Mouse (Mus musculus) ES-E14 (cell line): ENCODE measurements around the gene Ssc5d.

Experiments
- CHD2 ChIP-seq: IDR thresholded peaks from 2 replicates; pipeline ENCODE4 v1.6.1; 2014; ENCODE audit warnings: mild to moderate bottlenecking, low read depth, low read length, inconsistent platforms
- HCFC1 ChIP-seq: IDR thresholded peaks from 2 replicates; pipeline ENCODE4 v1.6.1; 2012; ENCODE audit warnings: low read length, inconsistent platforms, borderline replicate concordance; ENCODE audit not compliant: insufficient read depth
- MAFK ChIP-seq: IDR thresholded peaks from 2 replicates; pipeline ENCODE4 v1.6.1; 2014; ENCODE audit warnings: mild to moderate bottlenecking, low read depth, low read length, inconsistent platforms; ENCODE audit not compliant: insufficient read depth
- ZC3H11A ChIP-seq: IDR thresholded peaks from 2 replicates; pipeline ENCODE4 v1.6.1; 2012; ENCODE audit warnings: low read depth, mild to moderate bottlenecking, inconsistent platforms, low read length, borderline replicate concordance

DNA sequence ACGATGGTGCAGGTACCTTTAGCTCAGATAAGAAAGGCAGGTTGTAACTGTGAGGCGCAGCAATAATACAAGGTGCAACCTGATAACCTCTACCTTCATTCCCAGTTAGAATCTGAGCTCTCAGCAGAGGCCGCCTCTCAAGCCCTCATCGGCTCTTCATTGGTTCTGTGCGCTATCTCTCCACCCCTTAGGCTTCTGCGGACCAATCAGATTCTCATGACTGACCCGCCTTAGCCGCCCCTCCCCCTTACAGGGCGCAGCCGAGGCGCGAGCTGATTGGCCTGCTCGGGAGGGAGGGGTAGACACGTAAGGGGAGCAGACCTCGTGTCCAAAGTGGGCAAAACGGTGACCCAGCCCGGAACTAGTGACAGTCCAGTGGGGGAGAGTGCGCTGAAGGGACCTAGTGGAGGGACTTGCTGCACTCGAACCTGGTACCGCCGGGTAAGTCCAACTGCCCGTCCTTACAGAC is 48.8 kb upstream of the Ssc5d start, which contains the start of gene Isoc2a:
- TF ChIP-seq MAFK (no peak), ZC3H11A (no peak), CHD2 (peak; percentile 84), HCFC1 (no peak)
